Mouse (Mus musculus) bone marrow, adult 2 months (tissue): ENCODE measurements around the gene Mmd2.

Source experiments
- CTCF ChIP-seq: fragments of 200-500 bp; IDR thresholded peaks from 2 replicates; pipeline ENCODE4 v1.5.1; 2011; ENCODE audit warnings: low read length, control low read depth; ENCODE audit not compliant: control insufficient read depth, insufficient read depth
- POLR2A ChIP-seq: fragments of 200-500 bp; IDR thresholded peaks from 2 replicates; pipeline ENCODE4 v1.6.1; 2011; ENCODE audit warnings: low read depth, mild to moderate bottlenecking, control low read depth, low read length, borderline replicate concordance; ENCODE audit not compliant: control insufficient read depth

GRCm38 (mm10) chr5:142564606-142565005 lies 44.0 kb downstream of the Mmd2 start:
- TF ChIP-seq CTCF = no peak
- no peak for TF ChIP-seq POLR2A
